Mouse (Mus musculus): ENCODE data around the gene Rngtt. TPM values are rescaled to one million over a fixed set of nuclear protein-coding genes. Genes with fewer than 3 reads are reported as not detected.
"Not testable (repeated sequence)": the region's sequence is repeated elsewhere in the genome, so short reads cannot be mapped to it uniquely, and the experiment has no call there.

Gene Rngtt
- polyA plus RNA-seq, 1 experiment from 2014 or later = 33.1 TPM

- no peak for DNase-seq (ENCODE audit: low spot score)
Measured at GRCm38 (mm10) chr4:33310840-33311437, 828 bp downstream of the Rngtt start.

GRCm38 (mm10) chr4:33314150-33314549, 4.0 kb downstream of the Rngtt start:
- not testable (repeated sequence) for DNase-seq (ENCODE audit: low spot score)

GRCm38 (mm10) chr4:33315840-33316239, 5.7 kb downstream of the Rngtt start:
- DNase-seq (ENCODE audit: low spot score) = peak; percentile 55

GRCm38 (mm10) chr4:33331147-33331546, 21.0 kb downstream of the Rngtt start:
- no peak for DNase-seq (ENCODE audit: low spot score)

GRCm38 (mm10) chr4:33332956-33333455, 22.9 kb downstream of the Rngtt start:
- DNase-seq (ENCODE audit: low spot score) = no peak

GRCm38 (mm10) chr4:33337999-33338398, 27.9 kb downstream of the Rngtt start:
- no peak for DNase-seq (ENCODE audit: low spot score)

- no peak for DNase-seq (ENCODE audit: low spot score)
Measured at GRCm38 (mm10) chr4:33342877-33343731, 33.0 kb downstream of the Rngtt start.

- DNase-seq (ENCODE audit: low spot score) = no peak
Measured at GRCm38 (mm10) chr4:33343732-33344057, 33.6 kb downstream of the Rngtt start.

- DNase-seq (ENCODE audit: low spot score) = no peak
Measured at GRCm38 (mm10) chr4:33363451-33363850, 53.3 kb downstream of the Rngtt start.

GRCm38 (mm10) chr4:33374916-33375315, 64.8 kb downstream of the Rngtt start:
- DNase-seq (ENCODE audit: low spot score) = no peak

- DNase-seq (ENCODE audit: low spot score) = no peak
Measured at GRCm38 (mm10) chr4:33377642-33378041, 67.5 kb downstream of the Rngtt start.

GRCm38 (mm10) chr4:33378894-33379293, 68.8 kb downstream of the Rngtt start:
- no peak for DNase-seq (ENCODE audit: low spot score)

GRCm38 (mm10) chr4:33388899-33389298, 78.8 kb downstream of the Rngtt start:
- no peak for DNase-seq (ENCODE audit: low spot score)

GRCm38 (mm10) chr4:33390660-33391059, 80.5 kb downstream of the Rngtt start:
- peak; percentile 5 for DNase-seq (ENCODE audit: low spot score)

GRCm38 (mm10) chr4:33393437-33393836, 83.3 kb downstream of the Rngtt start:
- DNase-seq (ENCODE audit: low spot score) = no peak

- peak; percentile 80 for DNase-seq (ENCODE audit: low spot score)
Measured at GRCm38 (mm10) chr4:33396222-33397176, 86.4 kb downstream of the Rngtt start.

- DNase-seq (ENCODE audit: low spot score) = no peak
Measured at GRCm38 (mm10) chr4:33405723-33406293, 95.7 kb downstream of the Rngtt start.

GRCm38 (mm10) chr4:33413791-33414190, 103.7 kb downstream of the Rngtt start:
- DNase-seq (ENCODE audit: low spot score) = no peak

- DNase-seq (ENCODE audit: low spot score) = no peak
Measured at GRCm38 (mm10) chr4:33414781-33415180, 104.7 kb downstream of the Rngtt start.

GRCm38 (mm10) chr4:33417391-33417790, 107.3 kb downstream of the Rngtt start:
- DNase-seq (ENCODE audit: low spot score) = no peak

GRCm38 (mm10) chr4:33419644-33420043, 109.5 kb downstream of the Rngtt start:
- DNase-seq (ENCODE audit: low spot score) = no peak

All from thymus, postnatal 0 days (tissue).